Mouse (Mus musculus): ENCODE measurements at regions not wholly inside any gene's neighbourhood (a gene's known extent, or its start where the extent isn't known, plus 50 kb on each side); places are given as distances from the start of the nearest gene placed in this dataset.

GRCm38 (mm10) chr3:156256719-156257118, 304.9 kb upstream of the Negr1 start:
- no peaks in the 10 kb centered on the region for H3K36me3 ChIP-seq (replicated peaks in 1 of 2; ENCODE audit: control insufficient read depth in 1 of 2, insufficient read depth in 1 of 2, low read length in 1 of 2)
- H3K9me3 ChIP-seq (replicated peaks; ENCODE audit: low read length) = peaks cover 27% of the 10 kb centered on the region
- no peak for DNase-seq (ENCODE audit: extremely low read depth)
- TF ChIP-seq TCF12 (IDR thresholded peaks at IDR 0.05; ENCODE audit: low read depth, low read length) (no peak), RCOR1 (conservative IDR thresholded peaks at IDR 0.05; ENCODE audit: low read depth, low read length) (no peak), ZNF384 (IDR thresholded peaks at IDR 0.05; ENCODE audit: low read depth, low read length) (no peak), CHD2 (IDR thresholded peaks at IDR 0.05; ENCODE audit: low read length) (no peak), IRF4 (IDR thresholded peaks at IDR 0.05; ENCODE audit: low read depth, low read length) (no peak), MAX (IDR thresholded peaks at IDR 0.05; ENCODE audit: low read length) (no peak), MEF2A (IDR thresholded peaks at IDR 0.05; ENCODE audit: borderline replicate concordance, low read depth, low read length) (no peak), POLR2AphosphoS2 (IDR thresholded peaks at IDR 0.05; ENCODE audit: low read depth, low read length) (no peak), NRF1 (IDR thresholded peaks at IDR 0.05; ENCODE audit: low read depth, low read length) (no peak), ZC3H11A (IDR thresholded peaks at IDR 0.05; ENCODE audit: low read depth, low read length) (no peak)
- H3K4me2 ChIP-seq (ENCODE audit: insufficient read depth, low read depth, poor library complexity, severe bottlenecking) = no peak overlapping the region
- no peak overlapping the region for H3K9ac ChIP-seq (ENCODE audit: insufficient read depth, low read depth)
- H3K4me3 ChIP-seq (replicated peaks in 1 of 3; ENCODE audit: low read depth in 2 of 3, low read length in 2 of 3, poor library complexity in 1 of 3) = no peak overlapping the region
- H3K27me3 ChIP-seq (replicated peaks) = no peaks in the 10 kb centered on the region
- H3K79me2 ChIP-seq (replicated peaks; ENCODE audit: control insufficient read depth, extremely low read depth, insufficient read depth, poor library complexity, severe bottlenecking) = no peaks in the 10 kb centered on the region
- no peaks in the 10 kb centered on the region for H3K4me1 ChIP-seq (ENCODE audit: control insufficient read depth in 1 of 2, insufficient read depth in 2 of 2)
- H3K27ac ChIP-seq (ENCODE audit: insufficient read depth, low read depth) = no peak overlapping the region
- dilution Hi-C loops (cut with MboI; ENCODE audit: extremely low pct_ligation_motif_present, extremely low pct_unique_long_range_greater_than_20kb, low sequenced_read_pairs) (no loop called here), in situ Hi-C loops (cut with MboI; ENCODE audit: low pct_ligation_motif_present, low pct_unique_long_range_greater_than_20kb, low sequenced_read_pairs) (no loop called here)

- Histone ChIP-seq H3K4me2 (ENCODE audit: insufficient read depth, low read depth, poor library complexity, severe bottlenecking) (no peak overlapping the region), H3K9me3 (replicated peaks; ENCODE audit: low read length) (peaks cover 29% of the 10 kb centered on the region), H3K9ac (ENCODE audit: insufficient read depth, low read depth) (no peak overlapping the region), H3K27me3 (replicated peaks) (no peaks in the 10 kb centered on the region), H3K4me3 (replicated peaks in 1 of 3; ENCODE audit: low read depth in 2 of 3, low read length in 2 of 3, poor library complexity in 1 of 3) (no peak overlapping the region), H3K27ac (ENCODE audit: insufficient read depth, low read depth) (no peak overlapping the region), H3K4me1 (ENCODE audit: control insufficient read depth in 1 of 2, insufficient read depth in 2 of 2) (no peaks in the 10 kb centered on the region), H3K79me2 (replicated peaks; ENCODE audit: control insufficient read depth, extremely low read depth, insufficient read depth, poor library complexity, severe bottlenecking) (no peaks in the 10 kb centered on the region), H3K36me3 (replicated peaks in 1 of 2; ENCODE audit: control insufficient read depth in 1 of 2, insufficient read depth in 1 of 2, low read length in 1 of 2) (no peaks in the 10 kb centered on the region)
- in situ Hi-C loops (cut with MboI; ENCODE audit: low pct_ligation_motif_present, low pct_unique_long_range_greater_than_20kb, low sequenced_read_pairs) (no loop called here), dilution Hi-C loops (cut with MboI; ENCODE audit: extremely low pct_ligation_motif_present, extremely low pct_unique_long_range_greater_than_20kb, low sequenced_read_pairs) (no loop called here)
- TF ChIP-seq BHLHE40 (IDR thresholded peaks at IDR 0.05; ENCODE audit: low read depth, low read length) = no peak
- TF ChIP-seq EP300 (IDR thresholded peaks at IDR 0.05; ENCODE audit: low read length) = no peak
- TF ChIP-seq MYC (IDR thresholded peaks at IDR 0.05; ENCODE audit: low read depth, low read length) = no peak
- no peak for TF ChIP-seq MEF2A (IDR thresholded peaks at IDR 0.05; ENCODE audit: borderline replicate concordance, low read depth, low read length)
- TF ChIP-seq MXI1 (IDR thresholded peaks at IDR 0.05; ENCODE audit: low read depth, low read length) = no peak
- TF ChIP-seq JUN (IDR thresholded peaks at IDR 0.05; ENCODE audit: insufficient read depth, low read depth, low read length) = no peak
- no peak for TF ChIP-seq RAD21 (IDR thresholded peaks at IDR 0.05; ENCODE audit: low read depth, low read length)
- TF ChIP-seq CHD2 (IDR thresholded peaks at IDR 0.05; ENCODE audit: low read length) = no peak
- TF ChIP-seq IRF4 (IDR thresholded peaks at IDR 0.05; ENCODE audit: low read depth, low read length) = no peak
- TF ChIP-seq MAFK (IDR thresholded peaks at IDR 0.05; ENCODE audit: insufficient replicate concordance, low read length) = no peak
- TF ChIP-seq POLR2AphosphoS2 (IDR thresholded peaks at IDR 0.05; ENCODE audit: low read depth, low read length) = no peak
- no peak for TF ChIP-seq NRF1 (IDR thresholded peaks at IDR 0.05; ENCODE audit: low read depth, low read length)
- TF ChIP-seq POLR2A (IDR thresholded peaks at IDR 0.05; ENCODE audit: low read depth, low read length) = no peak
- no peak for TF ChIP-seq USF1 (IDR thresholded peaks at IDR 0.05; ENCODE audit: low read depth, low read length)
- TF ChIP-seq RCOR1 (conservative IDR thresholded peaks at IDR 0.05; ENCODE audit: low read depth, low read length) = no peak
- TF ChIP-seq KAT2A (IDR thresholded peaks at IDR 0.05; ENCODE audit: insufficient replicate concordance, low read length) = no peak
- TF ChIP-seq ZC3H11A (IDR thresholded peaks at IDR 0.05; ENCODE audit: low read depth, low read length) = no peak
- no peak for TF ChIP-seq SIN3A (IDR thresholded peaks at IDR 0.05; ENCODE audit: low read length)
- no peak for TF ChIP-seq JUND (conservative IDR thresholded peaks at IDR 0.05; ENCODE audit: low read depth, low read length)
- TF ChIP-seq SMC3 (IDR thresholded peaks at IDR 0.05; ENCODE audit: low read depth, low read length) = no peak
- no peak for DNase-seq (ENCODE audit: extremely low read depth)
Observed at GRCm38 (mm10) chr3:156264654-156265053, 296.9 kb upstream of the Negr1 start.

Data from CH12.LX (cell line).